Comparison of ENCODE assay signal across 24 mouse cellular contexts in genomic region chr3:51614278-51614677, GRCm38 (mm10). TPM values are rescaled to one million over a fixed set of nuclear protein-coding genes. Genes with fewer than 3 reads are reported as not detected.
DNase-seq lines count a peak whose midpoint lies in the region; ATAC-seq and TF ChIP-seq lines count a peak whose summit lies in the region.
"Had no signal": no experiment of that assay in that cellular context is flagged by ENCODE, and none has a peak within 500 bp of the region (broad histone marks: within the 10 kb centered on the region; RNA-seq: fewer than 3 reads in every experiment).

No protein-coding gene starts in this region.

- 0 out of 2 replicates have a peak, but pooled peaks cover 3% of the 10 kb centered on the region for H3K4me1 ChIP-seq in hindbrain, embryonic 15.5 days (replicated peaks)
- 0 out of 2 replicates have a peak, but pooled peaks cover 6% of the 10 kb centered on the region for H3K4me1 ChIP-seq in hindbrain, embryonic 13.5 days (replicated peaks)
- peaks cover 18% of the 10 kb centered on the region for H3K4me1 ChIP-seq in midbrain, embryonic 10.5 days
- H3K4me1 ChIP-seq in midbrain, embryonic 16.5 days (ENCODE audit: control insufficient read depth, insufficient read depth, low read length): 0 out of 2 replicates have a peak, but pooled peaks cover 2% of the 10 kb centered on the region
- H3K4me1 ChIP-seq: forebrain, embryonic 13.5 days had no signal

- no peaks in the 10 kb centered on the region for H3K9me3 ChIP-seq in hindbrain, embryonic 15.5 days
- no peaks in the 10 kb centered on the region for H3K9me3 ChIP-seq in hindbrain, embryonic 13.5 days
- no peaks in the 10 kb centered on the region for H3K9me3 ChIP-seq in midbrain, embryonic 10.5 days (replicated peaks)
- H3K9me3 ChIP-seq in midbrain, embryonic 16.5 days (replicated peaks; ENCODE audit: control insufficient read depth, low read length, poor library complexity, severe bottlenecking): no peaks in the 10 kb centered on the region
- H3K9me3 ChIP-seq: forebrain, embryonic 13.5 days; limb, embryonic 12.5 days had no signal

- no peak overlapping the region for H3K4me2 ChIP-seq in hindbrain, embryonic 15.5 days
- no peak overlapping the region for H3K4me2 ChIP-seq in hindbrain, embryonic 13.5 days
- no peak overlapping the region for H3K4me2 ChIP-seq in midbrain, embryonic 16.5 days (ENCODE audit: low read length)
- H3K4me2 ChIP-seq: forebrain, embryonic 13.5 days; heart, embryonic 11.5 days; limb, embryonic 12.5 days; liver, embryonic 11.5 days had no signal

- H3K27me3 ChIP-seq in hindbrain, embryonic 15.5 days: no peaks in the 10 kb centered on the region
- no peaks in the 10 kb centered on the region for H3K27me3 ChIP-seq in hindbrain, embryonic 13.5 days
- H3K27me3 ChIP-seq in midbrain, embryonic 10.5 days (ENCODE audit: low read depth, poor library complexity, severe bottlenecking): 0 out of 2 replicates have a peak, but pooled peaks cover 7% of the 10 kb centered on the region
- H3K27me3 ChIP-seq in midbrain, embryonic 16.5 days (ENCODE audit: control insufficient read depth, insufficient read depth, low read depth, low read length): no peaks in the 10 kb centered on the region
- H3K27me3 ChIP-seq: forebrain, embryonic 13.5 days; limb, embryonic 12.5 days; megakaryocyte, embryonic 14.5 days had no signal

- peak; percentile 15; the same call in 1 of the 2 replicates for ATAC-seq in hindbrain, embryonic 15.5 days (ENCODE audit: low FRiP score, low read depth)
- no peak for ATAC-seq in hindbrain, embryonic 13.5 days (ENCODE audit: low FRiP score)
- ATAC-seq in midbrain, embryonic 16.5 days: peak; percentile 64
- ATAC-seq: forebrain, embryonic 13.5 days; intestine, postnatal 0 days had no signal

- TF ChIP-seq POLR2A in brain, embryonic 14.5 days (IDR thresholded peaks at IDR 0.05; ENCODE audit: borderline replicate concordance, extremely low read depth, insufficient read depth, insufficient read length, poor library complexity, severe bottlenecking): no peak

- no peak overlapping the region for H3K27ac ChIP-seq in hindbrain, embryonic 15.5 days (replicated peaks)
- no peak overlapping the region for H3K27ac ChIP-seq in hindbrain, embryonic 13.5 days
- 0 out of 2 replicates have a peak overlapping the region, but pooled peaks have one; percentile 29 for H3K27ac ChIP-seq in midbrain, embryonic 10.5 days (replicated peaks)
- H3K27ac ChIP-seq in midbrain, embryonic 16.5 days (ENCODE audit: low read length): no peak overlapping the region
- H3K27ac ChIP-seq: forebrain, embryonic 13.5 days; limb, embryonic 12.5 days had no signal

- H3K36me3 ChIP-seq in hindbrain, embryonic 15.5 days: no peaks in the 10 kb centered on the region
- H3K36me3 ChIP-seq in hindbrain, embryonic 13.5 days: no peaks in the 10 kb centered on the region
- H3K36me3 ChIP-seq in midbrain, embryonic 10.5 days: no peaks in the 10 kb centered on the region
- H3K36me3 ChIP-seq in midbrain, embryonic 16.5 days (ENCODE audit: control insufficient read depth, insufficient read depth, low read length): no peaks in the 10 kb centered on the region
- H3K36me3 ChIP-seq: limb, embryonic 12.5 days had no signal

- no peak for TF ChIP-seq CTCF in brain, embryonic 14.5 days (IDR thresholded peaks at IDR 0.05; ENCODE audit: borderline replicate concordance, extremely low read depth, insufficient read depth, insufficient read length)

- DNase-seq in brain, embryonic 14.5 days (ENCODE audit: low read depth): peak; percentile 31
- DNase-seq in midbrain, embryonic 10.5 days (ENCODE audit: low spot score): no peak
- no peak for DNase-seq in left cerebral cortex, adult 9 months (ENCODE audit: low spot score in 2 of 2)
- DNase-seq: adrenal gland, postnatal 25 days; B cell, adult 2 months; cerebellum, adult 18-20 months; cerebellum, postnatal 14 days; gastrocnemius, postnatal 25 days; heart, adult 18-20 months; heart, postnatal 4 days; kidney, adult 9 months; kidney, postnatal 25 days; lung, postnatal 4 days; thymus, postnatal 4 days had no signal

- 81% methylated on average over 13 of the region's 13 CpGs for WGBS in hindbrain, embryonic 15.5 days
- 88% methylated on average over 13 of the region's 13 CpGs for WGBS in hindbrain, embryonic 13.5 days
- WGBS in midbrain, embryonic 10.5 days: 89% methylated on average over 13 of the region's 13 CpGs
- WGBS in midbrain, embryonic 16.5 days: 62% methylated on average over 13 of the region's 13 CpGs

- H3K4me3 ChIP-seq in hindbrain, embryonic 15.5 days: no peak overlapping the region
- H3K4me3 ChIP-seq in hindbrain, embryonic 13.5 days: no peak overlapping the region
- no peak overlapping the region for H3K4me3 ChIP-seq in midbrain, embryonic 10.5 days
- H3K4me3 ChIP-seq in midbrain, embryonic 16.5 days (ENCODE audit: low read depth, low read length): no peak overlapping the region
- H3K4me3 ChIP-seq: erythroblast, embryonic 14.5 days; forebrain, embryonic 13.5 days; limb, embryonic 12.5 days; megakaryocyte, embryonic 14.5 days had no signal

- no peak overlapping the region for H3K9ac ChIP-seq in hindbrain, embryonic 15.5 days
- no peak overlapping the region for H3K9ac ChIP-seq in hindbrain, embryonic 13.5 days
- no peak overlapping the region for H3K9ac ChIP-seq in midbrain, embryonic 16.5 days (ENCODE audit: low read depth, low read length)
- H3K9ac ChIP-seq: forebrain, embryonic 13.5 days; limb, embryonic 12.5 days had no signal

RNA-seq across cellular contexts. Expression of gene Mgst2, which starts 45.9 kb away (rescaled TPM):
- 0.36 and 0.59 TPM in 2 replicates for polyA plus RNA-seq in hindbrain, embryonic 15.5 days (2015; fragmentation: Nextera tagmentation; extraction: Ambion mirVana)
- polyA plus RNA-seq in hindbrain, embryonic 13.5 days (2015; fragmentation: Nextera tagmentation; extraction: Ambion mirVana): 0.49 and 0.64 TPM in 2 replicates
- 0.19 TPM in 1 of 2 replicates, not detected in the other for polyA plus RNA-seq in brain, embryonic 14.5 days (2012; rRNA removed)
- 0.31 and 0.34 TPM in 2 replicates for polyA plus RNA-seq in midbrain, embryonic 10.5 days (2016; fragmentation: Nextera tagmentation; extraction: Ambion mirVana)
- polyA plus RNA-seq in midbrain, embryonic 16.5 days (2015; fragmentation: Nextera tagmentation; extraction: Ambion mirVana): 0.66 and 0.94 TPM in 2 replicates
- polyA plus RNA-seq: erythroblast, embryonic 14.5 days had no signal

RNA-seq across cellular contexts. Expression of gene Setd7, which starts 53.6 kb away (rescaled TPM):
- 2.6 and 2.9 TPM in 2 replicates for polyA plus RNA-seq in hindbrain, embryonic 15.5 days (2015; fragmentation: Nextera tagmentation; extraction: Ambion mirVana)
- 2.8 and 3.9 TPM in 2 replicates for polyA plus RNA-seq in hindbrain, embryonic 13.5 days (2015; fragmentation: Nextera tagmentation; extraction: Ambion mirVana)
- 15.3 and 15.7 TPM in 2 replicates for polyA plus RNA-seq in brain, embryonic 14.5 days (2012; rRNA removed)
- polyA plus RNA-seq in midbrain, embryonic 10.5 days (2016; fragmentation: Nextera tagmentation; extraction: Ambion mirVana): 2.8 TPM in 2 replicates
- polyA plus RNA-seq in midbrain, embryonic 16.5 days (2015; fragmentation: Nextera tagmentation; extraction: Ambion mirVana): 2.6 and 2.7 TPM in 2 replicates
